Mouse (Mus musculus) hindbrain, postnatal 0 days (tissue): Measurements from ENCODE around the gene Susd6. TPM values are rescaled to one million over a fixed set of nuclear protein-coding genes. Genes with fewer than 3 reads are reported as not detected.

Experiments used
- ATAC-seq: fragments of 200-750 bp; cut with Nextera tagmentation; 2 replicates; pipeline ENCODE4 v1.8.0; 2017; ENCODE audit warnings: mild to moderate bottlenecking, moderate TSS enrichment, moderate library complexity
- DNase-seq: peaks from one replicate; pipeline ENCODE4 v3.0.0-alpha.2; 2015; ENCODE audit warnings: low spot score
- H3K27ac ChIP-seq: fragments of 300-500 bp; sonication (generic); 2 replicates; pipeline ENCODE4 v1.5.1; 2014; ENCODE audit warnings: mild to moderate bottlenecking
- H3K27me3 ChIP-seq: fragments of 300-500 bp; sonication (generic); 2 replicates; pipeline ENCODE4 v1.6.1; 2014; ENCODE audit warnings: low read length, mixed read lengths; ENCODE audit not compliant: insufficient read depth
- H3K36me3 ChIP-seq: fragments of 300-500 bp; sonication (generic); 2 replicates; pipeline ENCODE4 v1.6.1; 2014; ENCODE audit warnings: low read length, mixed read lengths; ENCODE audit not compliant: insufficient read depth
- H3K4me1 ChIP-seq: fragments of 300-500 bp; sonication (generic); 2 replicates; pipeline ENCODE4 v1.6.1; 2014; ENCODE audit warnings: antibody characterized with exemption, low read length, mixed read lengths; ENCODE audit not compliant: insufficient read depth
- H3K4me2 ChIP-seq: fragments of 300-500 bp; sonication (generic); 2 replicates; pipeline ENCODE4 v1.6.1; 2014; ENCODE audit warnings: low read depth, mild to moderate bottlenecking, low read length, moderate library complexity, mixed read lengths
- H3K4me3 ChIP-seq: fragments of 300-500 bp; sonication (generic); 2 replicates; pipeline ENCODE4 v1.5.1; 2014; ENCODE audit warnings: low read length
- H3K9ac ChIP-seq: fragments of 300-500 bp; sonication (generic); replicated peaks from 2 replicates; pipeline ENCODE4 v1.6.1; 2014; ENCODE audit warnings: mild to moderate bottlenecking, low read length, moderate library complexity, mixed read lengths
- H3K9me3 ChIP-seq: fragments of 300-500 bp; sonication (generic); 2 replicates; pipeline ENCODE4 v1.6.1; 2016; ENCODE audit warnings: low read length, mixed read lengths
- CTCF ChIP-seq: IDR thresholded peaks from 2 replicates; pipeline ENCODE4 v1.5.1; 2016; ENCODE audit warnings: antibody characterized with exemption, control low read depth, low read depth
- WGBS: fragments of 180-500 bp; shearing (Covaris S2); extraction: QIAGEN DNeasy Blood & Tissue Kit; methylation state at CpG from one replicate; pipeline ENCODE4 v1.1.7; 2014; 5-methylcytosine and 5-hydroxymethylcytosine counted together
- polyA plus RNA-seq: library from polyadenylated mRNA; unstranded; fragments of >200 nt; fragmentation: Nextera tagmentation; extraction: Ambion mirVana; gene quantifications from 2 replicates; pipeline ENCODE4 v1.2.1, GENCODE M21; 2015
- total RNA-seq: library from RNA; depleted of rRNA; stranded (reverse); fragments of >200 nt; gene quantifications from 2 replicates; pipeline ENCODE4 v1.2.3, GENCODE M21; 2014

The Susd6 gene
- total and polyA plus RNA-seq, 2 experiments from 2014 or later, result 9.2 to 26.3 TPM

DNA sequence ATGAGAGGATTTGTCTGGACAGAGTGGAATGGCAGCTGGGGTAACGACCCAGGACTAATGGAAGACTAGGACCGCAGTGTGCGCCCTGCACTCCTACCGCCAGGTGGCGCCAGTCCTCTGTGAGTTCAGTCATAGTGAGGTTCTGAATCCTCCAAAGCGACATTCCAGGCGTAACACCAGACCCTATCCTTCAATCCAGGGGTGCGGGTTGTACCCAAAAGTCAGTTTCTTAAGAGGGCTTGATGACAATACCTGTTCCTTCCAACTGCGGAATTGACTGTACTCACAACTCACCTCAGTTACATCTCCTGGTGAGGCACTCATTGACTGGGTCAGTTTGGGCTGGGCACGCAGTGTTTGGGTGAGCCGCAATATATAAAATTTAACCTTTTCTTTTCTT, 20.6 kb upstream of the Susd6 start:
- TF ChIP-seq CTCF, result peak; percentile 99

DNA sequence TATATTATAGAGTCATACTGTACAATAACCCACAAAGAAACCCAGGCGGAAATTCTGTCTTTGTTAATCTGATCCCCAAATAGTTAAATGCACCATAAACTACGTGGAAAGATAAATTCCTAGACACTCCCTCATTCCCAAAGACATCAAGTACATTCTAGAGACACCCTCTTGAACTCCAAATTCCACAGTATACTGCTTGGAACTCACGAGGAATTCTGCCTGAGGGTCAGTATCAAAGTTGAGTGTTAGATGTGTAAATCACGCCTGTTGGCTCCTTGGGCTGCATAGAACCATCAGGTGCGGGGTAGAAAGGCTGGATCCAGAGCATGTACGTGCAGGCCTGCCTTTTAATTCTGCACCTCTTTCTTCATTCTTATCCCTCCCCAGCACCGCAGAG, 15.5 kb upstream of the Susd6 start:
- Histone ChIP-seq H3K9me3 (no peaks in the 10 kb centered on the region), H3K4me1 (no peaks in the 10 kb centered on the region), H3K9ac (no peak overlapping the region), H3K4me3 (no peak overlapping the region), H3K4me2 (no peak overlapping the region), H3K36me3 (no peaks in the 10 kb centered on the region), H3K27ac (no peak overlapping the region), H3K27me3 (no peaks in the 10 kb centered on the region)
- no peak for DNase-seq
- 78% methylated on average over 7 of the region's 7 CpGs for WGBS
- ATAC-seq, result no peak
- TF ChIP-seq CTCF, result no peak

More for the DNA sequence above, 20.6 kb upstream of the Susd6 start:
- Histone ChIP-seq H3K27me3 (no peaks in the 10 kb centered on the region), H3K36me3 (no peaks in the 10 kb centered on the region), H3K9ac (no peak overlapping the region), H3K27ac (no peak overlapping the region), H3K4me3 (no peak overlapping the region), H3K4me2 (peak overlapping the region; percentile 25; the same call in 1 of the 2 replicates), H3K9me3 (no peaks in the 10 kb centered on the region), H3K4me1 (no peaks in the 10 kb centered on the region)
- ATAC-seq (peak; percentile 82), DNase-seq (peak; percentile 94)
- WGBS, result 18% methylated on average over 11 of the region's 11 CpGs

DNA sequence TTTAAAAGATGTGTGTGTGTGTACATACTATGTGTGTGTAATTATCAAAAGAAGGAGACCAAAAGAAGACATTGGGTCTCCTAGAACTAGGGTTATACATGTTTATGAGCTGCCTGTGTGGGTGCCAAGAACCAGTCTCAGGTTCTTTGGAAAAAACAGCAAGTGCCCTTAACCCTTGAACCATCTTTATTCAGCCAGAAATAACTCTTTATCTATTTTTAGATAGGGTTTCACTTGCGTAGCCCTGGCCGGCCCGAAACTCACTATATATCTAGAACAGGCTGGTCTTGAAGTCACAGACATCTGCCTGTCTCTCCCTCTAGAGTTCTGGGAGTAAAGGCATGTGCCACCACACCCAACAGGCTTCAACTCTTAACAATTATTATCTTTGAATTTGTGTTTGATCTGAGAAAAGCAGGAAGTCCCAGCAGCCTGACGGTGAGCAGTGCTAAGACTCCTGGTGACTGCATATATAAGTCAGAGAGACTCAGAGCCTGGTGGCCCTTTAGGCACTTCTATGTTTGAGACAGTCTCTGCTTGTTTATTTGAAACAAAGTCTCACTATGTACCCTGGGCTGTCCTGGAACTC, 14.2 kb upstream of the Susd6 start:
- WGBS, result 90% methylated on average over 4 of the region's 4 CpGs
- DNase-seq, result no peak
- no peak for ATAC-seq

DNA sequence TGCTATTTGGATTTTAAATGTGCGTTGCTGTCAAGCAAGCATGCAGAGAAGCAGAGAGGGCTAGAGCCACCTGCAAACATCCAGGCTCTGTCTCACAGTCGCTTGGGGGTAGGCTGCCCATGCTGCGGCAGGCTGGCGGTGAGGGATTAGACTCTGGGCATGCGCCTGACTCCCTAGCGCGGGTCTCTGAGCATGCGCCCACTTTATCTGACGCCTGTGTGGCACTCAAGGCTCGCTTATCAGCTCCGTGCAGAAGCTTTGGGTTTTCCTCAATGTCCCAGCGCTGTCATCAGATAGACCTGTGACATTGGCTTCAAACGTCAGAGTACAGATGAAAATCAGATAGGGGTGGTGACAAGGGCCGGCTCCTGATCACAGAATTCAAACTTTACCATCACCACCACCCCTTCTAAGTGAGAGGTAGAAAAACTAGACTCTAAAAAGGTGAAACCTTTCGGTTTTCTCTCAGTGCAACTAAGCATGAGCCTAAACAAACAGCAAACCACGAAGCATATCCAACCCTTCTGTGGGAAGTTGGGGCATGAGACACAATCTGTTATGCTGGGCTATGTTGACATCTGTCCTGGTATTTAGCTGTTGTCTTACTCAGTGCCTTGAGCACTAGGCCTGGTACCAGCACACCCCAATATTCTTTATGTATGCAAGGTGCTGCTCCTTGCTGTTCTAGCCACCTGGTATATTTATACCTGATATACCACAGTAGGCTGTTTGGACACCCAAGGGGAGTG, 11.9 kb upstream of the Susd6 start:
- Histone ChIP-seq H3K27ac (no peak overlapping the region), H3K4me3 (no peak overlapping the region), H3K4me2 (no peak overlapping the region), H3K9ac (no peak overlapping the region), H3K36me3 (no peaks in the 10 kb centered on the region), H3K27me3 (no peaks in the 10 kb centered on the region), H3K4me1 (no peaks in the 10 kb centered on the region), H3K9me3 (no peaks in the 10 kb centered on the region)
- WGBS, result 78% methylated on average over 16 of the region's 16 CpGs
- DNase-seq (no peak), ATAC-seq (no peak)
- no peak for TF ChIP-seq CTCF

More for the DNA sequence above, 14.2 kb upstream of the Susd6 start:
- Histone ChIP-seq H3K4me3 (no peak overlapping the region), H3K27me3 (no peaks in the 10 kb centered on the region), H3K27ac (no peak overlapping the region), H3K9ac (no peak overlapping the region), H3K4me2 (no peak overlapping the region), H3K36me3 (no peaks in the 10 kb centered on the region), H3K9me3 (no peaks in the 10 kb centered on the region), H3K4me1 (no peaks in the 10 kb centered on the region)
- no peak for TF ChIP-seq CTCF

DNA sequence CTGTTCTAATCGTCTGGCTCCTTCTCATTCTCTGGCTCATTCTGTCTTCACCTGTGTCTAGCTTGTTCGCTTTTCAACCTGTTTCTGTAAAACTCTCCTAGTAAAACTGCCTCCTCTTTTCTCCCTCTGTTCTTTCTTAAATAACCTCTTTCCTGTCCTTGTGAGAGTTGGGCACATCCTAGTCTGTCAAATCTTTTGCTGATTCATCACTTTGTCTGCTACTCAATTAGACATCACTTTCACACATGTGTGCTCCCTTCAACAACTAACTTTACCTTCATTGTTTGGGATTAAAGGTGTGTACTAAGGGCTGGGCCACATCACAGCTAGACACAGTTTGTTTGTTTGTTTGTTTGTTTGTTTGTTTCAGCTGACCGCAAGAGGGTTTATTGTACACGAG, 10.6 kb upstream of the Susd6 start:
- 87% methylated on average over 4 of the region's 4 CpGs for WGBS
- no peaks in the 10 kb centered on the region for H3K4me1 ChIP-seq
- no peaks in the 10 kb centered on the region for H3K36me3 ChIP-seq
- H3K27me3 ChIP-seq, result no peaks in the 10 kb centered on the region
- no peaks in the 10 kb centered on the region for H3K9me3 ChIP-seq
- no peak overlapping the region for H3K4me2 ChIP-seq
- no peak for TF ChIP-seq CTCF
- H3K9ac ChIP-seq, result no peak overlapping the region
- DNase-seq (no peak), ATAC-seq (no peak)
- H3K27ac ChIP-seq, result no peak overlapping the region
- H3K4me3 ChIP-seq, result no peak overlapping the region

DNA sequence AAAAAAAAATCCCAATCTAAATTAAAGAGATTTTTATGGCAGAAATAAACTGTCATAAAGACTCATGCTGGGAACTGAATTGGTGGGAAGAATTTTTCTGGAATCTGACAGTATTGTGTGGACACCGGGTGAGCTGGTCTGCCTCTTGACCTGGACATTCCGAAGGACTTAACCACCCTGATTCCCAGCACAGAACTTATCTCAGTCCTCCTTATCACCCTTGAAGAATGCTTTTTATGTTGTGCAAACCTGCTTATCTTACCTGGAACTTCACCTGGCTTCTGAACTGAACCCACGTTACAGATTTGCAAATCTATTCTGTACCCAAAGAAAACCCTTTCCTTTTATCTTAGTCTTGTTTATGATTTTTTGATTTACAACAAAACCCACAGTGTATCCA, 8.1 kb upstream of the Susd6 start:
- no peak overlapping the region for H3K27ac ChIP-seq

DNA sequence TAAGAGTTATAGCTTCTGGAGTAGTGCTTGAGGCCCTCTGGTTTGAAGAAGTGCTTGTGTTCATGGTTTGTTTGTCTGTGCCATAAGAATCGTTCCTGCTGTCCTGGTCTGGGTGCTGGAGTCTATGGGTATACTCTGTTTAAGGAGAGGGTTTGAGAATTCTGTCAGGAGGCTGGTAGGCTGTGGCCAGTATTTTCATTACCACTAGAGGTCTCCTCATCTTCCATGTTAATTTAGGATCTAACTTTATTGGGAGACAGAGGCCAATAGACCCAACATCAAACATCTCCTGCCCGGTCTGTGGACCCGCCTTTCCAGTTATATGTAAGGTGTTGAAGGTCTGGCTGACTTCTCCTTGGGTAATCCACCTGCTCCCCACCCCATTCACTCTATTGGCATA, 7.4 kb upstream of the Susd6 start:
- H3K27me3 ChIP-seq, result no peaks in the 10 kb centered on the region
- no peak overlapping the region for H3K27ac ChIP-seq
- TF ChIP-seq CTCF, result peak; percentile 48
- no peaks in the 10 kb centered on the region for H3K36me3 ChIP-seq
- no peak overlapping the region for H3K4me2 ChIP-seq
- no peak overlapping the region for H3K4me3 ChIP-seq
- WGBS, result 64% methylated on average over 3 of the region's 3 CpGs
- DNase-seq (no peak), ATAC-seq (no peak)
- H3K9ac ChIP-seq, result no peak overlapping the region
- H3K9me3 ChIP-seq, result no peaks in the 10 kb centered on the region
- H3K4me1 ChIP-seq, result no peaks in the 10 kb centered on the region

More for the DNA sequence above, 8.1 kb upstream of the Susd6 start:
- no peaks in the 10 kb centered on the region for H3K36me3 ChIP-seq
- no peaks in the 10 kb centered on the region for H3K4me1 ChIP-seq
- no peak overlapping the region for H3K4me3 ChIP-seq
- H3K27me3 ChIP-seq, result no peaks in the 10 kb centered on the region
- H3K9ac ChIP-seq, result no peak overlapping the region
- no peak for TF ChIP-seq CTCF
- no peak overlapping the region for H3K4me2 ChIP-seq
- DNase-seq, result no peak
- 83% methylated on average over 3 of the region's 3 CpGs for WGBS
- ATAC-seq, result no peak
- no peaks in the 10 kb centered on the region for H3K9me3 ChIP-seq
